Comparison of ENCODE assay signal across 22 mouse cellular contexts in genomic region chr1:133667721-133668120, GRCm38 (mm10). TPM values are rescaled to one million over a fixed set of nuclear protein-coding genes. Genes with fewer than 3 reads are reported as not detected.
"Had no signal": no experiment of that assay in that cellular context is flagged by ENCODE, and none has a peak within 500 bp of the region (broad histone marks: within the 10 kb centered on the region; RNA-seq: fewer than 3 reads in every experiment).

No protein-coding gene starts in this region.

- H3K4me1 ChIP-seq: limb, embryonic 10.5 days; limb, embryonic 13.5 days; lung, embryonic 15.5 days; midbrain, embryonic 12.5 days; midbrain, embryonic 15.5 days; neural tube, embryonic 13.5 days had no signal

- H3K27me3 ChIP-seq: limb, embryonic 13.5 days; liver, embryonic 12.5 days; liver, embryonic 15.5 days; lung, embryonic 15.5 days; midbrain, embryonic 12.5 days; midbrain, embryonic 15.5 days; neural tube, embryonic 13.5 days; stomach, embryonic 15.5 days had no signal

- DNase-seq: kidney, postnatal 14 days; kidney, postnatal 4 days; liver; lung, adult 18-20 months; lung, postnatal 14 days; lung, postnatal 4 days; retina, postnatal 1 day; right cerebral cortex, postnatal 25 days; spleen, adult 18-20 months; thymus, postnatal 25 days had no signal

- H3K9ac ChIP-seq: limb, embryonic 13.5 days; liver, embryonic 12.5 days; liver, embryonic 15.5 days; lung, embryonic 15.5 days; midbrain, embryonic 12.5 days; midbrain, embryonic 15.5 days; neural tube, embryonic 13.5 days; stomach, embryonic 15.5 days had no signal

- H3K4me2 ChIP-seq: limb, embryonic 13.5 days; liver, embryonic 12.5 days; liver, embryonic 15.5 days; lung, embryonic 15.5 days; midbrain, embryonic 12.5 days; midbrain, embryonic 15.5 days; neural tube, embryonic 13.5 days; stomach, embryonic 15.5 days had no signal

- H3K9me3 ChIP-seq: limb, embryonic 10.5 days; limb, embryonic 13.5 days; liver, embryonic 12.5 days; liver, embryonic 15.5 days; lung, embryonic 15.5 days; midbrain, embryonic 12.5 days; midbrain, embryonic 15.5 days; neural tube, embryonic 13.5 days; stomach, embryonic 15.5 days had no signal

- ATAC-seq: liver, embryonic 12.5 days; midbrain, embryonic 15.5 days had no signal

- H3K27ac ChIP-seq: limb, embryonic 10.5 days; limb, embryonic 13.5 days; liver, embryonic 12.5 days; liver, embryonic 15.5 days; lung, embryonic 15.5 days; midbrain, embryonic 12.5 days; midbrain, embryonic 15.5 days; neural tube, embryonic 13.5 days; stomach, embryonic 15.5 days had no signal

- H3K36me3 ChIP-seq: limb, embryonic 10.5 days; limb, embryonic 13.5 days; liver, embryonic 12.5 days; liver, embryonic 15.5 days; lung, embryonic 15.5 days; midbrain, embryonic 12.5 days; midbrain, embryonic 15.5 days; neural tube, embryonic 13.5 days; stomach, embryonic 15.5 days had no signal

- H3K4me3 ChIP-seq: limb, embryonic 10.5 days; limb, embryonic 13.5 days; liver, embryonic 12.5 days; liver, embryonic 15.5 days; lung, embryonic 15.5 days; midbrain, embryonic 12.5 days; midbrain, embryonic 15.5 days; myocyte; neural tube, embryonic 13.5 days; stomach, embryonic 15.5 days had no signal

RNA-seq across cellular contexts. Expression of gene Zbed6, which starts 7.0 kb away (rescaled TPM):
- polyA plus RNA-seq: kidney, embryonic 16.5 days; limb, embryonic 10.5 days; limb, embryonic 13.5 days; liver, embryonic 12.5 days; liver, embryonic 15.5 days; lung, embryonic 15.5 days; midbrain, embryonic 12.5 days; midbrain, embryonic 15.5 days; neural tube, embryonic 13.5 days; stomach, embryonic 15.5 days had no signal

RNA-seq across cellular contexts. Expression of gene Lax1, which starts 22.2 kb away (rescaled TPM):
- total RNA-seq: layer of hippocampus, adult 18-20 months had no signal
